Mouse (Mus musculus): ENCODE results near the gene Lin9.
A peak's percentile ranks its signal among the peaks of the same experiment; 100 is the strongest.
"Not testable (repeated sequence)": the region's sequence is repeated elsewhere in the genome, so short reads cannot be mapped to it uniquely, and the experiment has no call there.

The Lin9 gene

GRCm38 (mm10) chr1:180641137-180641517 lies at the start of gene Lin9:
Lin9 (plus strand) TSS chr1:180641150.
- DNase-seq, result peak; percentile 83

GRCm38 (mm10) chr1:180600578-180600977 lies 40.4 kb upstream of the Lin9 start:
- no peak for DNase-seq

GRCm38 (mm10) chr1:180601806-180602205 lies 39.1 kb upstream of the Lin9 start:
- DNase-seq, result no peak

- no peak for DNase-seq
Measured at GRCm38 (mm10) chr1:180604579-180604978, 36.4 kb upstream of the Lin9 start.

- no peak for DNase-seq
Measured at GRCm38 (mm10) chr1:180606106-180606505, 34.8 kb upstream of the Lin9 start.

- no peak for DNase-seq
Measured at GRCm38 (mm10) chr1:180606796-180607577, 34.0 kb upstream of the Lin9 start.

GRCm38 (mm10) chr1:180607578-180607879 lies 33.4 kb upstream of the Lin9 start:
- DNase-seq, result no peak

GRCm38 (mm10) chr1:180611842-180612241 lies 29.1 kb upstream of the Lin9 start:
- not testable (repeated sequence) for DNase-seq

- no peak for DNase-seq
Measured at GRCm38 (mm10) chr1:180616762-180617161, 24.2 kb upstream of the Lin9 start.

- no peak for DNase-seq
Measured at GRCm38 (mm10) chr1:180622389-180622788, 18.6 kb upstream of the Lin9 start.

- no peak for DNase-seq
Measured at GRCm38 (mm10) chr1:180623911-180624310, 17.0 kb upstream of the Lin9 start.

GRCm38 (mm10) chr1:180626141-180626540 lies 14.8 kb upstream of the Lin9 start:
- peak; percentile 68 for DNase-seq

- not testable (repeated sequence) for DNase-seq
Measured at GRCm38 (mm10) chr1:180637796-180638195, 3.2 kb upstream of the Lin9 start.

- peak; percentile 29 for DNase-seq
Measured at GRCm38 (mm10) chr1:180639416-180640401, 1.2 kb upstream of the Lin9 start.

- peak; percentile 24 for DNase-seq
Measured at GRCm38 (mm10) chr1:180640605-180641125, 285 bp upstream of the Lin9 start.

- DNase-seq, result peak; percentile 6
Measured at GRCm38 (mm10) chr1:180641518-180642227, 723 bp downstream of the Lin9 start.

- no peak for DNase-seq
Measured at GRCm38 (mm10) chr1:180642228-180642564, 1.2 kb downstream of the Lin9 start.

- no peak for DNase-seq
Measured at GRCm38 (mm10) chr1:180691284-180691683, 50.3 kb downstream of the Lin9 start.

- DNase-seq, result no peak
Measured at GRCm38 (mm10) chr1:180696626-180697352, 55.8 kb downstream of the Lin9 start, which contains the start of gene Mixl1. Mixl1 (minus strand) TSS chr1:180697034.

GRCm38 (mm10) chr1:180698063-180698462 lies 57.1 kb downstream of the Lin9 start:
- no peak for DNase-seq

GRCm38 (mm10) chr1:180703400-180703799 lies 62.5 kb downstream of the Lin9 start:
- DNase-seq, result no peak

- DNase-seq, result no peak
Measured at GRCm38 (mm10) chr1:180707368-180707767, 66.4 kb downstream of the Lin9 start.
